Mouse (Mus musculus) midbrain, embryonic 11.5 days (tissue): ENCODE measurements around the gene Ssh1. TPM values are rescaled to one million over a fixed set of nuclear protein-coding genes. Genes with fewer than 3 reads are reported as not detected.

Experiments used
- ATAC-seq: fragments of 200-750 bp; cut with Nextera tagmentation; 2 replicates; pipeline ENCODE4 v1.8.0; 2017; ENCODE audit warnings: moderate TSS enrichment, moderate library complexity; ENCODE audit not compliant: low FRiP score
- DNase-seq: peaks from one replicate; pipeline ENCODE4 v3.0.0; 2015; ENCODE audit warnings: low spot score; ENCODE audit errors: missing footprints
- H3K27ac ChIP-seq: fragments of 300-500 bp; sonication (generic); 2 replicates; pipeline ENCODE4 v1.5.1; 2014; ENCODE audit warnings: low read depth, low read length
- H3K27me3 ChIP-seq: fragments of 300-500 bp; sonication (generic); 2 replicates; pipeline ENCODE4 v1.6.1; 2014; ENCODE audit warnings: mild to moderate bottlenecking, low read length, moderate library complexity, mixed read lengths; ENCODE audit not compliant: control insufficient read depth, insufficient read depth
- H3K36me3 ChIP-seq: fragments of 300-500 bp; sonication (generic); 2 replicates; pipeline ENCODE4 v1.6.1; 2014; ENCODE audit warnings: mild to moderate bottlenecking, low read length, moderate library complexity, mixed read lengths; ENCODE audit not compliant: control insufficient read depth, insufficient read depth
- H3K4me1 ChIP-seq: fragments of 300-500 bp; sonication (generic); 2 replicates; pipeline ENCODE4 v1.6.1; 2014; ENCODE audit warnings: low read length; ENCODE audit not compliant: control insufficient read depth, insufficient read depth
- H3K4me2 ChIP-seq: fragments of 300-500 bp; sonication (generic); 2 replicates; pipeline ENCODE4 v1.6.1; 2014; ENCODE audit warnings: mild to moderate bottlenecking, moderate library complexity
- H3K4me3 ChIP-seq: fragments of 300-500 bp; sonication (generic); 2 replicates; pipeline ENCODE4 v1.5.1; 2014; ENCODE audit warnings: low read depth, low read length
- H3K9ac ChIP-seq: fragments of 300-500 bp; sonication (generic); 2 replicates; pipeline ENCODE4 v1.6.1; 2014; ENCODE audit warnings: low read length
- H3K9me3 ChIP-seq: fragments of 300-500 bp; sonication (generic); 2 replicates; pipeline ENCODE4 v1.6.1; 2016; ENCODE audit warnings: low read length; ENCODE audit not compliant: control insufficient read depth
- WGBS: fragments of 180-500 bp; shearing (Covaris S2); extraction: QIAGEN DNeasy Blood & Tissue Kit; methylation state at CpG from one replicate; pipeline ENCODE4 v1.1.7; 2014; 5-methylcytosine and 5-hydroxymethylcytosine counted together
- polyA plus RNA-seq: library from polyadenylated mRNA; unstranded; fragments of >200 nt; fragmentation: Nextera tagmentation; extraction: Ambion mirVana; gene quantifications from 2 replicates; pipeline ENCODE4 v1.2.1, GENCODE M21; 2014

Ssh1 gene
- polyA plus RNA-seq, 1 experiment from 2014 or later, result 18.8 TPM

GRCm38 (mm10) chr5:113933889-113934288 is 59.8 kb downstream of the Ssh1 start:
- WGBS, result 87% methylated on average over 6 of the region's 6 CpGs
- ATAC-seq (no peak), DNase-seq (no peak)
- Histone ChIP-seq H3K4me1 (peaks cover 19% of the 10 kb centered on the region), H3K27ac (no peak overlapping the region), H3K36me3 (no peaks in the 10 kb centered on the region), H3K4me2 (no peak overlapping the region), H3K9me3 (no peaks in the 10 kb centered on the region), H3K9ac (no peak overlapping the region), H3K4me3 (no peak overlapping the region), H3K27me3 (no peaks in the 10 kb centered on the region)

- no peaks in the 10 kb centered on the region for H3K9me3 ChIP-seq
- 82% methylated on average over 4 of the region's 4 CpGs for WGBS
- no peaks in the 10 kb centered on the region for H3K36me3 ChIP-seq
- DNase-seq (no peak), ATAC-seq (no peak)
- no peaks in the 10 kb centered on the region for H3K27me3 ChIP-seq
- H3K4me3 ChIP-seq, result no peak overlapping the region
- H3K9ac ChIP-seq, result no peak overlapping the region
- H3K27ac ChIP-seq, result no peak overlapping the region
- H3K4me1 ChIP-seq, result peaks cover 19% of the 10 kb centered on the region
- no peak overlapping the region for H3K4me2 ChIP-seq
These were observed 60.2 kb downstream of the Ssh1 start for GRCm38 (mm10) chr5:113933480-113933879.

GRCm38 (mm10) chr5:113932310-113932709 is 61.4 kb downstream of the Ssh1 start:
- 83% methylated on average over 3 of the region's 3 CpGs for WGBS

GRCm38 (mm10) chr5:113930648-113931609 is 62.8 kb downstream of the Ssh1 start:
- no peaks in the 10 kb centered on the region for H3K36me3 ChIP-seq
- no peaks in the 10 kb centered on the region for H3K27me3 ChIP-seq
- peak overlapping the region; percentile 21; the same call in 1 of the 2 replicates for H3K4me2 ChIP-seq
- WGBS, result 19% methylated on average over 18 of the region's 18 CpGs
- H3K9ac ChIP-seq, result 0 out of 2 replicates have a peak overlapping the region, but pooled peaks have one; percentile 14
- DNase-seq (peak; percentile 92), ATAC-seq (peak; percentile 78)
- peaks cover 13% of the 10 kb centered on the region for H3K4me1 ChIP-seq
- H3K4me3 ChIP-seq, result no peak overlapping the region
- no peaks in the 10 kb centered on the region; the same call in 1 of the 2 replicates for H3K9me3 ChIP-seq
- H3K27ac ChIP-seq, result peak overlapping the region; percentile 45

More at GRCm38 (mm10) chr5:113932310-113932709, 61.4 kb downstream of the Ssh1 start:
- H3K4me1 ChIP-seq, result peaks cover 13% of the 10 kb centered on the region
- ATAC-seq, result no peak
- H3K27me3 ChIP-seq, result no peaks in the 10 kb centered on the region
- no peaks in the 10 kb centered on the region; the same call in 1 of the 2 replicates for H3K9me3 ChIP-seq
- no peak overlapping the region for H3K4me2 ChIP-seq
- H3K4me3 ChIP-seq, result no peak overlapping the region
- DNase-seq, result no peak
- H3K36me3 ChIP-seq, result no peaks in the 10 kb centered on the region
- no peak overlapping the region for H3K27ac ChIP-seq
- no peak overlapping the region for H3K9ac ChIP-seq

- 56% methylated on average over 10 of the region's 10 CpGs for WGBS
- no peak overlapping the region for H3K4me3 ChIP-seq
- H3K4me2 ChIP-seq, result no peak overlapping the region
- no peaks in the 10 kb centered on the region for H3K36me3 ChIP-seq
- ATAC-seq (no peak), DNase-seq (no peak)
- no peaks in the 10 kb centered on the region; the same call in 1 of the 2 replicates for H3K9me3 ChIP-seq
- H3K9ac ChIP-seq, result peak overlapping the region; percentile 7; the same call in 1 of the 2 replicates
- no peaks in the 10 kb centered on the region for H3K27me3 ChIP-seq
- peak overlapping the region; percentile 14; the same call in 1 of the 2 replicates for H3K27ac ChIP-seq
- peaks cover 13% of the 10 kb centered on the region for H3K4me1 ChIP-seq
These were observed 63.6 kb downstream of the Ssh1 start for GRCm38 (mm10) chr5:113929950-113930647.

GRCm38 (mm10) chr5:113929526-113929925 is 64.2 kb downstream of the Ssh1 start:
- no peaks in the 10 kb centered on the region for H3K36me3 ChIP-seq
- no peak overlapping the region for H3K4me3 ChIP-seq
- WGBS, result 63% methylated on average over 10 of the region's 10 CpGs
- H3K4me1 ChIP-seq, result peaks cover 13% of the 10 kb centered on the region
- no peak overlapping the region for H3K27ac ChIP-seq
- H3K9me3 ChIP-seq, result no peaks in the 10 kb centered on the region; the same call in 1 of the 2 replicates
- DNase-seq (no peak), ATAC-seq (no peak)
- no peak overlapping the region for H3K9ac ChIP-seq
- H3K27me3 ChIP-seq, result no peaks in the 10 kb centered on the region
- no peak overlapping the region for H3K4me2 ChIP-seq

GRCm38 (mm10) chr5:113924608-113925007 is 69.1 kb downstream of the Ssh1 start:
- Histone ChIP-seq H3K4me3 (no peak overlapping the region), H3K27ac (no peak overlapping the region), H3K27me3 (no peaks in the 10 kb centered on the region), H3K4me1 (no peaks in the 10 kb centered on the region), H3K36me3 (no peaks in the 10 kb centered on the region), H3K9ac (no peak overlapping the region), H3K4me2 (no peak overlapping the region), H3K9me3 (no peaks in the 10 kb centered on the region; the same call in 1 of the 2 replicates)
- ATAC-seq, result no peak
- no peak for DNase-seq
- WGBS, result 89% methylated on average over 4 of the region's 4 CpGs

- H3K4me1 ChIP-seq, result no peaks in the 10 kb centered on the region
- H3K9ac ChIP-seq, result no peak overlapping the region
- no peak overlapping the region for H3K4me3 ChIP-seq
- H3K27me3 ChIP-seq, result no peaks in the 10 kb centered on the region
- ATAC-seq (peak; percentile 80), DNase-seq (peak; percentile 91)
- no peaks in the 10 kb centered on the region for H3K36me3 ChIP-seq
- H3K27ac ChIP-seq, result peak overlapping the region; percentile 58
- H3K9me3 ChIP-seq, result no peaks in the 10 kb centered on the region
- H3K4me2 ChIP-seq, result no peak overlapping the region
- WGBS, result 40% methylated on average over 6 of the region's 6 CpGs
These were observed 72.2 kb downstream of the Ssh1 start for GRCm38 (mm10) chr5:113921310-113922166.
